ENCODE assay signal across 9 mouse cellular contexts in genomic region chr14:32896896-32897295, GRCm38 (mm10). TPM values are rescaled to one million over a fixed set of nuclear protein-coding genes. Genes with fewer than 3 reads are reported as not detected.
A peak's percentile ranks its signal among the peaks of the same experiment; 100 is the strongest.
DNase-seq lines count a peak whose midpoint lies in the region; ATAC-seq and TF ChIP-seq lines count a peak whose summit lies in the region.
"Had no signal": no experiment of that assay in that cellular context is flagged by ENCODE, and none has a peak within 500 bp of the region (broad histone marks: within the 10 kb centered on the region; RNA-seq: fewer than 3 reads in every experiment).

No protein-coding gene starts in this region.

- H3K27ac ChIP-seq in heart, adult 2 months: peak overlapping the region; percentile 36
- H3K27ac ChIP-seq in heart, embryonic 11.5 days (ENCODE audit: low read depth, low read length): no peak overlapping the region
- no peak overlapping the region for H3K27ac ChIP-seq in cerebellum, adult 2 months (ENCODE audit: insufficient read depth, low read length)
- no peak overlapping the region; the same call in 1 of the 2 replicates for H3K27ac ChIP-seq in lung, embryonic 16.5 days (ENCODE audit: low read length)
- H3K27ac ChIP-seq in forebrain, embryonic 12.5 days: no peak overlapping the region
- H3K27ac ChIP-seq: hindbrain, embryonic 15.5 days had no signal

- peak; percentile 79 to 84 for DNase-seq in heart, adult 2 months
- DNase-seq in cerebellum, adult 2 months: peak; percentile 18 to 50
- DNase-seq in heart, postnatal 14 days: peak; percentile 77 to 86
- DNase-seq in thymus, adult 18-20 months: no peak
- DNase-seq in spleen, postnatal 36 days (ENCODE audit: low spot score in 2 of 2): no peak

- peaks cover 18% of the 10 kb centered on the region for H3K4me1 ChIP-seq in heart, adult 2 months (ENCODE audit: control insufficient read depth, insufficient read depth, low read length)
- peaks cover 9% of the 10 kb centered on the region for H3K4me1 ChIP-seq in heart, embryonic 11.5 days (ENCODE audit: control insufficient read depth, insufficient read depth, low read length)
- H3K4me1 ChIP-seq in cerebellum, adult 2 months (ENCODE audit: control insufficient read depth, insufficient read depth, low read length): peaks cover 11% of the 10 kb centered on the region
- peaks cover 15% of the 10 kb centered on the region for H3K4me1 ChIP-seq in lung, embryonic 16.5 days (replicated peaks; ENCODE audit: control insufficient read depth, insufficient read depth, low read length)
- H3K4me1 ChIP-seq in forebrain, embryonic 12.5 days: no peaks in the 10 kb centered on the region
- H3K4me1 ChIP-seq: hindbrain, embryonic 15.5 days had no signal

- TF ChIP-seq EP300 in heart, adult 2 months (IDR thresholded peaks at IDR 0.05; ENCODE audit: insufficient read depth, low read depth, low read length): 0 out of 2 replicates have a peak, but pooled peaks have one; percentile 30

- H3K4me3 ChIP-seq in heart, adult 2 months: no peak overlapping the region
- no peak overlapping the region for H3K4me3 ChIP-seq in heart, embryonic 11.5 days (ENCODE audit: low read depth, low read length)
- H3K4me3 ChIP-seq in cerebellum, adult 2 months (replicated peaks; ENCODE audit: insufficient read depth, low read depth, low read length): no peak overlapping the region
- H3K4me3 ChIP-seq in lung, embryonic 16.5 days (ENCODE audit: low read length): no peak overlapping the region
- H3K4me3 ChIP-seq in forebrain, embryonic 12.5 days (replicated peaks): no peak overlapping the region
- H3K4me3 ChIP-seq: hindbrain, embryonic 15.5 days had no signal

- 49% methylated on average over 2 of the region's 2 CpGs for WGBS in heart, adult 2 months
- 85% methylated on average over 2 of the region's 2 CpGs for WGBS in heart, embryonic 11.5 days (ENCODE audit: insufficient replicate concordance)
- 55% methylated on average over 2 of the region's 2 CpGs for WGBS in cerebellum, adult 2 months
- 72% methylated on average over 2 of the region's 2 CpGs for WGBS in lung, embryonic 16.5 days
- WGBS in forebrain, embryonic 12.5 days: 92% methylated on average over 2 of the region's 2 CpGs

- no peaks in the 10 kb centered on the region for H3K36me3 ChIP-seq in heart, adult 2 months (ENCODE audit: control insufficient read depth, insufficient read depth, low read length)
- H3K36me3 ChIP-seq in heart, embryonic 11.5 days (ENCODE audit: control insufficient read depth, insufficient read depth, low read length): no peaks in the 10 kb centered on the region
- no peaks in the 10 kb centered on the region for H3K36me3 ChIP-seq in lung, embryonic 16.5 days (ENCODE audit: control insufficient read depth, insufficient read depth, low read length)
- H3K36me3 ChIP-seq in forebrain, embryonic 12.5 days (replicated peaks): no peaks in the 10 kb centered on the region
- H3K36me3 ChIP-seq: hindbrain, embryonic 15.5 days had no signal

- no peak overlapping the region for H3K4me2 ChIP-seq in heart, embryonic 11.5 days
- no peak overlapping the region for H3K4me2 ChIP-seq in lung, embryonic 16.5 days (ENCODE audit: low read depth, low read length)
- no peak overlapping the region for H3K4me2 ChIP-seq in forebrain, embryonic 12.5 days
- H3K4me2 ChIP-seq: hindbrain, embryonic 15.5 days had no signal

- ATAC-seq in heart, embryonic 11.5 days (replicated peaks; ENCODE audit: insufficient number of reproducible peaks, low FRiP score, low TSS enrichment): no peak
- peak; percentile 47; the same call in 1 of the 2 replicates for ATAC-seq in lung, embryonic 16.5 days (ENCODE audit: low read depth)
- no peak for ATAC-seq in forebrain, embryonic 12.5 days (ENCODE audit: low FRiP score)

- H3K79me2 ChIP-seq in heart, adult 2 months (replicated peaks; ENCODE audit: control insufficient read depth, insufficient read depth, low read length): no peaks in the 10 kb centered on the region

- intact Hi-C loops in heart, adult 2 months (cut with DNase I): no loop called here
- intact Hi-C loops in heart, postnatal 14 days (cut with DNase I): no loop called here

- H3K9me3 ChIP-seq in heart, embryonic 11.5 days (replicated peaks; ENCODE audit: control insufficient read depth, low read length): no peaks in the 10 kb centered on the region
- no peaks in the 10 kb centered on the region for H3K9me3 ChIP-seq in lung, embryonic 16.5 days (ENCODE audit: control insufficient read depth, low read length)
- H3K9me3 ChIP-seq in forebrain, embryonic 12.5 days: no peaks in the 10 kb centered on the region
- H3K9me3 ChIP-seq: hindbrain, embryonic 15.5 days had no signal

- TF ChIP-seq POLR2A in heart, adult 2 months (IDR thresholded peaks at IDR 0.05; ENCODE audit: insufficient read depth, low read depth, low read length): no peak
- TF ChIP-seq POLR2A in cerebellum, adult 2 months (IDR thresholded peaks at IDR 0.05; ENCODE audit: borderline replicate concordance, insufficient read depth, low read length): no peak

- TF ChIP-seq CTCF in heart, adult 2 months (IDR thresholded peaks at IDR 0.05): no peak
- TF ChIP-seq CTCF in cerebellum, adult 2 months (IDR thresholded peaks at IDR 0.05; ENCODE audit: borderline replicate concordance, insufficient read depth, low read depth, low read length): no peak

- no peak overlapping the region for H3K9ac ChIP-seq in heart, adult 2 months (ENCODE audit: low read depth, low read length)
- H3K9ac ChIP-seq in heart, embryonic 11.5 days (ENCODE audit: low read depth, low read length): no peak overlapping the region
- H3K9ac ChIP-seq in lung, embryonic 16.5 days (ENCODE audit: low read length): no peak overlapping the region
- no peak overlapping the region for H3K9ac ChIP-seq in forebrain, embryonic 12.5 days
- H3K9ac ChIP-seq: hindbrain, embryonic 15.5 days had no signal

- H3K27me3 ChIP-seq in heart, adult 2 months (ENCODE audit: control insufficient read depth, insufficient read depth, low read length): no peaks in the 10 kb centered on the region
- H3K27me3 ChIP-seq in heart, embryonic 11.5 days (ENCODE audit: control insufficient read depth, insufficient read depth, low read length): no peaks in the 10 kb centered on the region
- H3K27me3 ChIP-seq in cerebellum, adult 2 months (ENCODE audit: control insufficient read depth, insufficient read depth, low read length): no peaks in the 10 kb centered on the region
- no peaks in the 10 kb centered on the region for H3K27me3 ChIP-seq in lung, embryonic 16.5 days (ENCODE audit: control insufficient read depth, insufficient read depth, low read depth, low read length)
- no peaks in the 10 kb centered on the region for H3K27me3 ChIP-seq in forebrain, embryonic 12.5 days
- H3K27me3 ChIP-seq: hindbrain, embryonic 15.5 days had no signal

RNA-seq across cellular contexts. Expression of gene Vstm4, which starts 40.3 kb away (rescaled TPM):
- 10 to 100 TPM in 1 of 2 experiments, 1 to 10 TPM in 1; 9.2 to 11.7 TPM for total RNA-seq in heart, adult 2 months (2021)
- polyA plus RNA-seq in heart, adult 2 months (2012; rRNA removed): 6.6 and 12.6 TPM in 2 replicates
- polyA plus RNA-seq in heart, embryonic 11.5 days (2014; fragmentation: Nextera tagmentation; extraction: Ambion mirVana): 9.7 and 12.5 TPM in 2 replicates
- 5.5 and 7.1 TPM in 2 replicates for polyA plus RNA-seq in cerebellum, adult 2 months (2012; rRNA removed)
- 10 to 100 TPM; 13.5 to 16.0 TPM for total RNA-seq in heart, postnatal 14 days (2021)
- polyA plus RNA-seq in lung, embryonic 16.5 days (2015; fragmentation: Nextera tagmentation; extraction: Ambion mirVana): 67.3 and 72.1 TPM in 2 replicates
- 3.6 and 3.7 TPM in 2 replicates for polyA plus RNA-seq in forebrain, embryonic 12.5 days (2016; fragmentation: Nextera tagmentation; extraction: Ambion mirVana)

Comparison
In these comparisons a context has a peak if more than half of its experiments do, and no peak if none do; other contexts are left out.
1. DNase-seq: peak in heart, adult 2 months (2 of 2), cerebellum, adult 2 months (2 of 2) and heart, postnatal 14 days (2 of 2); none in thymus, adult 18-20 months (0 of 2) and spleen, postnatal 36 days (0 of 2).